Mouse (Mus musculus) megakaryocyte, adult 5-6 weeks (primary cell): ENCODE data around the gene Olfr786. TPM values are rescaled to one million over a fixed set of nuclear protein-coding genes. Genes with fewer than 3 reads are reported as not detected.

ENCODE experiments used
- ATAC-seq: 2 replicates; pipeline ENCODE4 v1.8.0; 2016; ENCODE audit warnings: mild to moderate bottlenecking, inconsistent platforms; ENCODE audit not compliant: poor library complexity, severe bottlenecking
- total RNA-seq, 2 experiments: library from RNA; stranded (forward) in 1 of 2; stranded (reverse) in 1 of 2; fragments of 153-499, 151-499 nt in 1 of 2; fragments of 221-1000, 200-1000 nt in 1 of 2; gene quantifications; 2 replicates each; pipeline versions ENCODE4 v1.2.3 to v1.2.4; 2015 to 2017

Gene Olfr786
- not detected in 2 replicates for total RNA-seq (2015)
- not detected in 2 replicates for total RNA-seq (2017)

DNA sequence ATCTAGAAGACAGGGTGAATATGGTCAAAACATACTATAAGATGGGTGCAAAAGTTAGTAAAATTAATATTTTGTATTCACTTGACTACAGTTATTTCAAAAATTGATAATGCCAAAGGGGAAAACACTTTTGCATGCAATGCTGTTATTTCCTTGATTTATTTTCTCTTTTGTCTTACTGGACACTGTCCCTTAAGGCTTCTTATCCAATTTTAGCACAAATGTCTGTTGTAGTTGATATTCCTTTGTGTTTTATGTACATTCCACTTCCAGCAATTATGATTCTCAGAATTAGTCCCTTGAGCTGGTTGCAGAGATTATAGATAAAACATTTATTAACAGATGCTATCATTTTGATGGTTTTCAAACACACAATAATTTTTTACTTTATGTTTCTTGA, at the start of gene Olfr786:
Gene Olfr786 (plus strand): TSS at position 301 of the 400 bp plus-strand sequence.
- no peak for ATAC-seq

DNA sequence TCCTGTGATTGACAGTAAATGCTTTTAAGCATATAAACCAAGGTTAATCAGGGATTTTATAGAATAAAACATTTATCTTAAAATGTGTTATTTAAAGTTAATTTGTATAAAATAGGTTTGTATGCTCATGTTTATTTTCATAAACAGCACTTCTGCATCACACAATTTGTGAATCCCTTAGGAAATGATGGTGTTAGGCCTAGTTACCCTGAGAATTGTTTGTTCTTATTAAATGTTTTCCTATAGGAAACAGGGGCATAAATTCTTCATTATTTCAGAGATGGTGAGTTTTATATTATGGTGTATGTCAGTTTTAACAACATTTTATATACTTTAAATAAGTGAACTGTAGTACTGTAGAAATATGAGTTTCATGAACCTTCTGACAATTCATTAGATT, 43.3 kb upstream of the Olfr786 start, which contains the start of gene Olfr784:
Gene Olfr784 (plus strand): TSS at position 301 of the 400 bp plus-strand sequence.
- no peak for ATAC-seq

DNA sequence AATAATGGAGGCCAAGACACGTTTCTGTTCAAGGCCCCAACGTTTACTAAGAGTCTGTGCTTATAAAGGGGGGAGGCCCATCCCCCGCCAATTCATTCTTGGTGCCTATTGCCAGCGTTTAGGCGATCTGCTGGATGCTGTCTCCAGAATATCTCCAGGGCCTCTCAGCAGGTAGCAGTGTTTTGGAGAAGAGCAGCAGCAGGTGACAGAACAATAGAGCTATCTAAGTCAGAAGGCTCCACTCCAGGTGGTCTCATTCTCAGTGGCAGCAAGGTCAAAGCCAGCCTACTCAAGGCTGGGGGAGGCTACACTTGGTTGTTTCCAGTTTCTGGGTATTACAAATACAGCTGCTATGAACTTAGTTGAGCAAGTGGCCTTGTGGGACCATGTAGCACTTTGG, 26.2 kb upstream of the Olfr786 start:
- ATAC-seq: no peak

DNA sequence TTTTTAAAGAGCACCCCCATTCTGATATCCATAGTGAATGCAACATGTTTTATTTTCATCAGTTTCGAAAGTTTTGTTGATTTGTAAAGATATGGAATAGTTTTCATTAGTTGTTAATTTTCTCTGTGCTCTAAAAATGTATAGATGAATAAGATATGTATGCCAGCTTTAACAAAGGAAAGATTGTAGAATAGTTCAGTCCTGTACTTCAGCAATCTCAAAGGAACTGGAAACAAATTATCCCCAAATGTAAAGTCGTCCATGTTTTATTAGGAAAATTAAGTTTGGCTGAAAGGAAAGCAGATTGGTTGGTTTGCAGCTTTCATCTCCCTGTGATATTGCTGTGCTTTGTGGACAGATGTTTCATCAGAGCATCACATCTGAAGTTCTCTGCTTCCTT, 22.0 kb upstream of the Olfr786 start, which contains the start of gene Olfr785:
Gene Olfr785 (plus strand): TSS at position 301 of the 400 bp plus-strand sequence.
- no peak for ATAC-seq

DNA sequence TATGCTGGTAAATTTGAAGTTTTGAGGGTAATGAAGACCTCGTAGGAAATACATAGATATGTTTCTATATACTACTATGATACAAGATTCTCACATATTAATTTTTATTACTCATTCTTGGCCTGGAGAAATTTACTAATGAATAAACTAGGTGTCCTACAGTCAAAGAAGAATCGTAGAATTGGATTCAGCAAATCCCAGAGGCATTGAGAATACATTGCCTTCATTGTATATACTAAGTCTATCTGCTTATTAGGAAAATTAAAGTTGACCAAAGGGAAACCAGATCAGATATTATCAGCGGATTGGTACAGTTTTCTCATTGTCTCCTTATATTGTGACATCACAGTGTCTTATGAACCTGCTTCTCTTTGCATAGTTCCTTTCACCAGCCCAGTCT, 34.5 kb downstream of the Olfr786 start, which contains the start of gene Olfr787:
Gene Olfr787 (plus strand): TSS at position 301 of the 400 bp plus-strand sequence.
- ATAC-seq: no peak

DNA sequence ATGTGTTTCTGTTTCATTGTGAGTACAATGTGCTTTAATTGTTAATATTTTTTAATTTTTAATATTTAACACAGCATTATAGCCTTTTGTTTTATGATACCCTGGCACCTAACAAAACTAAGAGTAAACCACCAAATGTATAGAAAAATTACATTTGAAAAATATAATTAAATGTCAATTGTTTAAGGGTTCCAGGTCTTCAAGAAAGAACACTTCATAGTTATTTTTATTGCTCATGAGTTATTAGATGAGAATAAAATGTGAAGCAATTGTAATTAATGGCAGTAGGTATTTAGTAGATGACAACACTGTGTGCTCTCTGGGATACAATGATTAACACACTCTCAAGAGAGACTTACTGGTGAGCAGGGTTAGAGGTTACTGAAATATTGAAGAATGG, 43.6 kb downstream of the Olfr786 start, which contains the start of gene Olfr788:
Gene Olfr788 (plus strand): TSS at position 301 of the 400 bp plus-strand sequence.
- no peak for ATAC-seq

DNA sequence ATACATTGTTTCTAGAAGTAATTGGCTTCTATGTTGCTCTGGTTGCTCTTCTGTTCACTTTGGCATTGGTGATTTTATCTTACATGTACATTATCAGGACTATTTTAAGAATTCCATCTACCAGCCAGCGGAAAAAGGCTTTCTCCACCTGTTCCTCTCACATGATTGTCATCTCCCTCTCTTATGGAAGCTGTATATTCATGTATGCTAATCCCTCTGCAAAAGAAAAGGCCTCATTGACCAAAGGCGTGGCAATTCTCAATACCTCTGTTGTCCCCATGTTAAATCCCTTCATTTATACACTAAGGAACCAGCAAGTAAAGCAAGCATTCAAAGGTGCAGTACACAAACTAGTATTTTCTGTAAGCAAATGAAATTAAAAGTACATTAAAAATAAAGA, 46.1 kb downstream of the Olfr786 start:
- no peak for ATAC-seq

DNA sequence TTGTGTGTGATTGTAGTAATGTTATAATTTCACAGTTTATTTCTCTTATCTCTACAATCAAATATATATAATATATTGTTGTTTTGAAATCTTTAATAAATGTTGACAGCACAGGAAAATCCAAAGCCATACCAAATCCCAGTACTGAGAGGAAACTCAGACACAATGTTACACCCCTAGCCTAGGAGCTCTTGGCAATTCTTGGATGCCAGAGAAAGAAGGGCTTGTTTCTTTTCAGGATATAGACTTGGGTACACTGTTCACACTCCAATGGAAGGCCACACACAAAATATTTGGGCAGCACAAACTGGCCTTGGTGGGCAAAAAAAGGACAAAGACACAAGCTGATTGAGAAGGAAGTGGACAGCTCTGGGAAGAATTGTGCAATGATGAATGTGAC, 46.6 kb downstream of the Olfr786 start:
- ATAC-seq: no peak

DNA sequence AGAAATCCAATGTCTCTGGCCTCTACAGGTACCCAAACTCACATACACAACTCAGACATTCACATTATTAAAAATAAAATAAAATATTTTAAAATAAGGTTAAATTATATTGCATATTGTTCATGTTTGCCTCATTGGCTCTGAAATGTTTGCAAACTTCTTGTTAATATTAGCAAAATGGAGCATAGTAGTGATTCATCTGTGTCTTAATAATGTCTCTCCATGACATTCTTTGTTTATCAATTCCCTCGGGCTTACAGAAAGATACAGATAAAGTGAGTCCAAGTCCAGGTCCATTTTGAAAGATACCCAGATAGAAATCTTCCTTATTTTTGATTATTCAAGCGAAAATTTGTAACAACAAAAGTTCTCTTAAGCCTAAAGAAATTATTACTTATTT, 57.3 kb downstream of the Olfr786 start, which contains the start of gene Olfr789:
Gene Olfr789 (plus strand): TSS at position 301 of the 400 bp plus-strand sequence.
- no peak for ATAC-seq

Other genes starting within 250 kb of the Olfr786 start
- gene Olfr772, start 249.4 kb upstream of the Olfr786 start, total RNA-seq (2015): not detected in 2 replicates
- not detected in 2 replicates for gene Olfr772, start 249.4 kb upstream of the Olfr786 start, total RNA-seq (2017)
- gene Olfr773, start 239.9 kb upstream of the Olfr786 start, total RNA-seq (2015): not detected in 2 replicates
- gene Olfr773, start 239.9 kb upstream of the Olfr786 start, total RNA-seq (2017): not detected in 2 replicates
- not detected in 2 replicates for gene Olfr774, start 191.1 kb upstream of the Olfr786 start, total RNA-seq (2015)
- gene Olfr774, start 191.1 kb upstream of the Olfr786 start, total RNA-seq (2017): not detected in 2 replicates
- not detected in 2 replicates for gene Olfr775, start 178.9 kb upstream of the Olfr786 start, total RNA-seq (2015)
- not detected in 2 replicates for gene Olfr775, start 178.9 kb upstream of the Olfr786 start, total RNA-seq (2017)
- gene Olfr776, start 168.2 kb upstream of the Olfr786 start, total RNA-seq (2015): not detected in 2 replicates
- gene Olfr776, start 168.2 kb upstream of the Olfr786 start, total RNA-seq (2017): not detected in 2 replicates
- not detected in 2 replicates for gene Olfr777, start 155.8 kb upstream of the Olfr786 start, total RNA-seq (2015)
- gene Olfr777, start 155.8 kb upstream of the Olfr786 start, total RNA-seq (2017): not detected in 2 replicates
- gene Olfr780, start 109.2 kb upstream of the Olfr786 start, total RNA-seq (2015): not detected in 2 replicates
- not detected in 2 replicates for gene Olfr780, start 109.2 kb upstream of the Olfr786 start, total RNA-seq (2017)
- gene Olfr781, start 98.5 kb upstream of the Olfr786 start, total RNA-seq (2015): not detected in 2 replicates
- gene Olfr781, start 98.5 kb upstream of the Olfr786 start, total RNA-seq (2017): not detected in 2 replicates
- gene Olfr782, start 78.5 kb upstream of the Olfr786 start, total RNA-seq (2015): not detected in 2 replicates
- gene Olfr782, start 78.5 kb upstream of the Olfr786 start, total RNA-seq (2017): not detected in 2 replicates
- gene Olfr784, start 43.2 kb upstream of the Olfr786 start, total RNA-seq (2015): 0.11 and 0.14 TPM in 2 replicates
- 0.15 and 0.16 TPM in 2 replicates for gene Olfr784, start 43.2 kb upstream of the Olfr786 start, total RNA-seq (2017)
- gene Olfr785, start 21.9 kb upstream of the Olfr786 start, total RNA-seq (2015): not detected in 2 replicates
- gene Olfr785, start 21.9 kb upstream of the Olfr786 start, total RNA-seq (2017): not detected in 2 replicates
- gene Olfr787, start 34.6 kb downstream of the Olfr786 start, total RNA-seq (2015): not detected in 2 replicates
- gene Olfr787, start 34.6 kb downstream of the Olfr786 start, total RNA-seq (2017): not detected in 2 replicates
- gene Olfr788, start 43.7 kb downstream of the Olfr786 start, total RNA-seq (2015): not detected in 2 replicates
- not detected in 2 replicates for gene Olfr788, start 43.7 kb downstream of the Olfr786 start, total RNA-seq (2017)
- not detected in 2 replicates for gene Olfr789, start 57.4 kb downstream of the Olfr786 start, total RNA-seq (2015)
- not detected in 2 replicates for gene Olfr789, start 57.4 kb downstream of the Olfr786 start, total RNA-seq (2017)
- gene Olfr790, start 71.2 kb downstream of the Olfr786 start, total RNA-seq (2015): not detected in 2 replicates
- not detected in 2 replicates for gene Olfr790, start 71.2 kb downstream of the Olfr786 start, total RNA-seq (2017)
- gene Olfr791, start 94.5 kb downstream of the Olfr786 start, total RNA-seq (2015): not detected in 2 replicates
- not detected in 2 replicates for gene Olfr791, start 94.5 kb downstream of the Olfr786 start, total RNA-seq (2017)
- not detected in 2 replicates for gene Olfr792, start 111.9 kb downstream of the Olfr786 start, total RNA-seq (2015)
- gene Olfr792, start 111.9 kb downstream of the Olfr786 start, total RNA-seq (2017): not detected in 2 replicates
- not detected in 2 replicates for gene Olfr794, start 140.3 kb downstream of the Olfr786 start, total RNA-seq (2015)
- not detected in 2 replicates for gene Olfr794, start 140.3 kb downstream of the Olfr786 start, total RNA-seq (2017)
- not detected in 2 replicates for gene Olfr796, start 185.3 kb downstream of the Olfr786 start, total RNA-seq (2015)
- gene Olfr796, start 185.3 kb downstream of the Olfr786 start, total RNA-seq (2017): not detected in 2 replicates
- gene Olfr798, start 200.6 kb downstream of the Olfr786 start, total RNA-seq (2015): not detected in 2 replicates
- gene Olfr798, start 200.6 kb downstream of the Olfr786 start, total RNA-seq (2017): not detected in 2 replicates
- gene Olfr799, start 210.2 kb downstream of the Olfr786 start, total RNA-seq (2015): not detected in 2 replicates
- not detected in 2 replicates for gene Olfr799, start 210.2 kb downstream of the Olfr786 start, total RNA-seq (2017)
- gene Olfr800, start 230.4 kb downstream of the Olfr786 start, total RNA-seq (2015): not detected in 2 replicates
- gene Olfr800, start 230.4 kb downstream of the Olfr786 start, total RNA-seq (2017): not detected in 2 replicates
- not detected in 2 replicates for gene Olfr801, start 246.6 kb downstream of the Olfr786 start, total RNA-seq (2015)
- not detected in 2 replicates for gene Olfr801, start 246.6 kb downstream of the Olfr786 start, total RNA-seq (2017)